Mouse (Mus musculus): Measurements from ENCODE around the gene Gsg1. TPM values are rescaled to one million over a fixed set of nuclear protein-coding genes. Genes with fewer than 3 reads are reported as not detected.

Gsg1 gene
- total RNA-seq, 2 experiments from 2014 or later: 0.34 to 0.47 TPM

Other genes with a start within 250 kb of the Gsg1 start
- 10 to 100 TPM; 38.4 to 42.4 TPM for gene Ddx47, start 242.7 kb downstream of the Gsg1 start, total RNA-seq (2021)
- gene Gprc5a, start 188.7 kb downstream of the Gsg1 start, total RNA-seq (2021): 1 to 10 TPM; 1.0 TPM
- not detected for gene Gprc5d, start 136.1 kb downstream of the Gsg1 start, total RNA-seq (2021)
- gene Fam234b, start 56.4 kb downstream of the Gsg1 start, total RNA-seq (2021): 1 to 10 TPM; 6.5 to 6.7 TPM
- 10 to 100 TPM; 40.0 to 43.4 TPM for gene Hebp1, start 56.3 kb downstream of the Gsg1 start, total RNA-seq (2021)
- gene Pbp2, start 56.1 kb upstream of the Gsg1 start, total RNA-seq (2021): not detected
- 10 to 100 TPM; 56.1 to 70.8 TPM for gene Emp1, start 108.2 kb upstream of the Gsg1 start, total RNA-seq (2021)